In genomic region chr3:149357121-149357520, GRCm38 (mm10) we compare ENCODE assay signal across 19 mouse cellular contexts.
DNase-seq lines count a peak whose midpoint lies in the region; ATAC-seq and TF ChIP-seq lines count a peak whose summit lies in the region.
"Had no signal": no experiment of that assay in that cellular context is flagged by ENCODE, and none has a peak within 500 bp of the region (broad histone marks: within the 10 kb centered on the region; RNA-seq: fewer than 3 reads in every experiment).

No protein-coding gene starts in this region.

- no peaks in the 10 kb centered on the region for H3K36me3 ChIP-seq in heart, embryonic 16.5 days (ENCODE audit: control insufficient read depth, insufficient read depth)
- no peaks in the 10 kb centered on the region for H3K36me3 ChIP-seq in midbrain, embryonic 15.5 days (replicated peaks)
- H3K36me3 ChIP-seq in midbrain, postnatal 0 days (ENCODE audit: insufficient read depth, low read length), result no peaks in the 10 kb centered on the region
- H3K36me3 ChIP-seq: embryonic facial prominence, embryonic 13.5 days; embryonic facial prominence, embryonic 15.5 days; forebrain, embryonic 10.5 days; forebrain, embryonic 12.5 days had no signal

- no peak overlapping the region for H3K4me3 ChIP-seq in heart, embryonic 16.5 days (ENCODE audit: low read length)
- no peak overlapping the region for H3K4me3 ChIP-seq in midbrain, embryonic 15.5 days
- H3K4me3 ChIP-seq in midbrain, postnatal 0 days (ENCODE audit: low read depth, low read length), result no peak overlapping the region
- H3K4me3 ChIP-seq: embryonic facial prominence, embryonic 13.5 days; embryonic facial prominence, embryonic 15.5 days; erythroblast, embryonic 14.5 days; forebrain, embryonic 10.5 days; forebrain, embryonic 12.5 days had no signal

- ATAC-seq in heart, embryonic 16.5 days (replicated peaks; ENCODE audit: extremely low read depth, insufficient read depth, low FRiP score), result no peak
- peak; percentile 34; the same call in 1 of the 2 replicates for ATAC-seq in midbrain, embryonic 15.5 days (replicated peaks)
- no peak for ATAC-seq in midbrain, postnatal 0 days (ENCODE audit: low FRiP score)

- no peak overlapping the region for H3K4me2 ChIP-seq in heart, embryonic 16.5 days (ENCODE audit: low read depth, low read length)
- H3K4me2 ChIP-seq in midbrain, embryonic 15.5 days, result no peak overlapping the region
- no peak overlapping the region for H3K4me2 ChIP-seq in midbrain, postnatal 0 days (ENCODE audit: low read depth, low read length, poor library complexity, severe bottlenecking)
- H3K4me2 ChIP-seq: embryonic facial prominence, embryonic 13.5 days; embryonic facial prominence, embryonic 15.5 days had no signal

- no peaks in the 10 kb centered on the region for H3K27me3 ChIP-seq in heart, embryonic 16.5 days (ENCODE audit: control insufficient read depth, insufficient read depth, low read length)
- H3K27me3 ChIP-seq in midbrain, embryonic 15.5 days (replicated peaks), result no peaks in the 10 kb centered on the region
- no peaks in the 10 kb centered on the region for H3K27me3 ChIP-seq in midbrain, postnatal 0 days (ENCODE audit: insufficient read depth, low read length)
- H3K27me3 ChIP-seq: embryonic facial prominence, embryonic 13.5 days; embryonic facial prominence, embryonic 15.5 days; forebrain, embryonic 12.5 days had no signal

- no peak overlapping the region; the same call in 1 of the 2 replicates for H3K27ac ChIP-seq in heart, embryonic 16.5 days (ENCODE audit: low read length)
- H3K27ac ChIP-seq in midbrain, embryonic 15.5 days, result no peak overlapping the region
- H3K27ac ChIP-seq in midbrain, postnatal 0 days (ENCODE audit: low read depth, low read length), result no peak overlapping the region
- H3K27ac ChIP-seq: embryonic facial prominence, embryonic 13.5 days; embryonic facial prominence, embryonic 15.5 days; forebrain, embryonic 10.5 days; forebrain, embryonic 12.5 days had no signal

- no peaks in the 10 kb centered on the region for H3K9me3 ChIP-seq in heart, embryonic 16.5 days (replicated peaks; ENCODE audit: control insufficient read depth, low read length)
- no peaks in the 10 kb centered on the region for H3K9me3 ChIP-seq in midbrain, embryonic 15.5 days
- no peaks in the 10 kb centered on the region for H3K9me3 ChIP-seq in midbrain, postnatal 0 days (ENCODE audit: low read length)
- H3K9me3 ChIP-seq: embryonic facial prominence, embryonic 13.5 days; embryonic facial prominence, embryonic 15.5 days; forebrain, embryonic 10.5 days; forebrain, embryonic 12.5 days had no signal

- WGBS in heart, embryonic 16.5 days, result 72% methylated on average over 2 of the region's 2 CpGs
- WGBS in midbrain, embryonic 15.5 days, result 61% methylated on average over 2 of the region's 2 CpGs
- WGBS in midbrain, postnatal 0 days, result 54% methylated on average over 2 of the region's 2 CpGs

- 0 out of 2 replicates have a peak overlapping the region, but pooled peaks have one; percentile 9 for H3K9ac ChIP-seq in heart, embryonic 16.5 days (ENCODE audit: low read length)
- H3K9ac ChIP-seq in midbrain, embryonic 15.5 days, result no peak overlapping the region
- H3K9ac ChIP-seq in midbrain, postnatal 0 days (replicated peaks; ENCODE audit: low read length, poor library complexity, severe bottlenecking), result no peak overlapping the region
- H3K9ac ChIP-seq: embryonic facial prominence, embryonic 13.5 days; embryonic facial prominence, embryonic 15.5 days; forebrain, embryonic 12.5 days had no signal

- no peak for TF ChIP-seq CTCF in midbrain, postnatal 0 days (IDR thresholded peaks at IDR 0.05)

- peaks cover 26% of the 10 kb centered on the region for H3K4me1 ChIP-seq in heart, embryonic 16.5 days (ENCODE audit: control insufficient read depth, insufficient read depth, low read length)
- peaks cover 15% of the 10 kb centered on the region for H3K4me1 ChIP-seq in midbrain, embryonic 15.5 days
- H3K4me1 ChIP-seq in midbrain, postnatal 0 days (ENCODE audit: insufficient read depth, low read length), result no peaks in the 10 kb centered on the region; the same call in 1 of the 2 replicates

- DNase-seq in heart, postnatal 4 days, result no peak
- DNase-seq in midbrain, postnatal 0 days (ENCODE audit: low spot score), result no peak
- DNase-seq: adrenal gland, adult 2 months; adrenal gland, postnatal 10 days; adrenal gland, postnatal 25 days; cerebellum, adult 11 months; cerebellum, adult 18-20 months; cerebellum, adult 8-10 months; cerebellum, adult 9-11 months; cerebellum, postnatal 14 days; cerebellum, postnatal 36 days; embryo, embryonic 11 days had no signal
